Comparison of ENCODE assay signal across 25 mouse cellular contexts in the genomic region with DNA sequence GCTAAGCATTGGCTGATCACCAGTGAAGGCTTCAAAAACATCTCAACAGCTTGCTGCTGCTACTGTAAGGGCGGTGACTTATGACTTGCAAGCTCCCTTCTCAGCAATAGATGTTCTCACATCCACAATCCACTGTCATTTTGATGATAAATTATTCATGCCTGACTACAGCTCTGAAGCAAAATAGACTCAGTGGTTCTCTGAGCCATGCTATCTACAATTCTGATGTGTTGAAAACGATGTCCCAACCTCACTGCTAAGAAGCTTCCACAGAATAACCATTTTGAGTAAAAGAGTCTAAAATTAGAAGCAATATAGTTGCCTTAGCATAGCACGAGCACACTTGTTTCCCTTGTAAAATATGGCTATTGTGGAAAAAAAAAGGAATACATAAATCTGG.
"Had no signal": no experiment of that assay in that cellular context is flagged by ENCODE, and none has a peak within 500 bp of the region (broad histone marks: within the 10 kb centered on the region; RNA-seq: fewer than 3 reads in every experiment).

No protein-coding gene starts in this region.

- H3K27me3 ChIP-seq: heart, embryonic 13.5 days; heart, embryonic 15.5 days; hindbrain, embryonic 13.5 days; hindbrain, embryonic 15.5 days; kidney, embryonic 15.5 days; limb, embryonic 13.5 days; limb, embryonic 15.5 days; liver, embryonic 12.5 days had no signal

- H3K4me3 ChIP-seq: heart, embryonic 13.5 days; heart, embryonic 15.5 days; hindbrain, embryonic 13.5 days; hindbrain, embryonic 15.5 days; kidney, embryonic 15.5 days; limb, embryonic 13.5 days; limb, embryonic 15.5 days; liver, embryonic 12.5 days had no signal

- H3K27ac ChIP-seq: heart, embryonic 13.5 days; heart, embryonic 15.5 days; hindbrain, embryonic 13.5 days; hindbrain, embryonic 15.5 days; hindbrain, postnatal 0 days; kidney, embryonic 15.5 days; kidney, postnatal 0 days; limb, embryonic 13.5 days; limb, embryonic 15.5 days; liver, embryonic 12.5 days had no signal

- H3K4me2 ChIP-seq: heart, embryonic 11.5 days; heart, embryonic 13.5 days; heart, embryonic 15.5 days; hindbrain, embryonic 13.5 days; hindbrain, embryonic 15.5 days; kidney, embryonic 15.5 days; limb, embryonic 13.5 days; limb, embryonic 15.5 days; liver, embryonic 12.5 days had no signal

- H3K4me1 ChIP-seq: heart, embryonic 13.5 days; heart, embryonic 15.5 days; hindbrain, embryonic 13.5 days; hindbrain, embryonic 15.5 days; kidney, embryonic 15.5 days; limb, embryonic 13.5 days; limb, embryonic 15.5 days; liver, embryonic 12.5 days had no signal

- H3K9me3 ChIP-seq: heart, embryonic 13.5 days; heart, embryonic 15.5 days; hindbrain, embryonic 13.5 days; hindbrain, embryonic 15.5 days; kidney, embryonic 15.5 days; limb, embryonic 13.5 days; limb, embryonic 15.5 days; liver, embryonic 12.5 days had no signal

- H3K36me3 ChIP-seq: heart, embryonic 13.5 days; heart, embryonic 15.5 days; hindbrain, embryonic 13.5 days; hindbrain, embryonic 15.5 days; kidney, embryonic 15.5 days; limb, embryonic 13.5 days; limb, embryonic 15.5 days; liver, embryonic 12.5 days had no signal

- H3K9ac ChIP-seq: heart, embryonic 13.5 days; heart, embryonic 15.5 days; hindbrain, embryonic 13.5 days; hindbrain, embryonic 15.5 days; kidney, embryonic 15.5 days; limb, embryonic 13.5 days; limb, embryonic 15.5 days; liver, embryonic 12.5 days had no signal

- DNase-seq: gastrocnemius, postnatal 14 days; gastrocnemius, postnatal 36 days; heart, adult 18-20 months; heart, postnatal 14 days; heart, postnatal 36 days; kidney, adult 11 months; kidney, adult 2 months; kidney, adult 9 months; kidney, postnatal 14 days; kidney, postnatal 36 days; layer of hippocampus, adult 9-11 months; layer of hippocampus, postnatal 36 days; left cerebral cortex, postnatal 4 days had no signal

- ATAC-seq: hindbrain, postnatal 0 days; intestine, embryonic 16.5 days; liver, embryonic 12.5 days had no signal
